In the genomic region with DNA sequence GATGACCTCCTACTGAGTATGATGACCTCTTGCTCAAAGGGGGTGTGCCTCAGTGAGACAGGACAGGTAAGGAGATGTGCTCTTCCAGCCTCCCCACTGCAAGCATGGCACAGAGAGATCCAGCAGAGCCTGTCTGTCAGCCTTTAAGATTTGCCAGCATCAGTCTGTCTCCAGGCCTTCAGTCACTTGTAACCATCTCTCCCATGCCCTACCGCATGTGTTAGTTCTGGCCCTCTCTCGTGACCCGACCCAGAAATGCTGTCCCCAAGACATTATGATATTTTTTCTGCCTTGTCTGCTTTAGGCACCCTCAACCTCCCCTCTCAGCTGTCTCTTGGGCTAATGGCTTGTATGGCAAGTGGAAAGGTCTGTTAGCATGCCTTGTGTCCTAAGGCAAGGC, we compare ENCODE assay signal across 28 mouse cellular contexts. TPM values are rescaled to one million over a fixed set of nuclear protein-coding genes. Genes with fewer than 3 reads are reported as not detected.
DNase-seq lines count a peak whose midpoint lies in the region; ATAC-seq and TF ChIP-seq lines count a peak whose summit lies in the region.
"Had no signal": no experiment of that assay in that cellular context is flagged by ENCODE, and none has a peak within 500 bp of the region (broad histone marks: within the 10 kb centered on the region; RNA-seq: fewer than 3 reads in every experiment).

No protein-coding gene starts in this region.

- H3K4me1 ChIP-seq in heart, embryonic 12.5 days (replicated peaks): no peaks in the 10 kb centered on the region
- no peaks in the 10 kb centered on the region for H3K4me1 ChIP-seq in heart, embryonic 10.5 days
- H3K4me1 ChIP-seq in cerebellum, adult 2 months (ENCODE audit: control insufficient read depth, insufficient read depth, low read length): no peaks in the 10 kb centered on the region

- intact Hi-C loops in heart, postnatal 25 days (cut with DNase I): no loop called here

- no peaks in the 10 kb centered on the region for H3K36me3 ChIP-seq in heart, embryonic 12.5 days
- no peaks in the 10 kb centered on the region for H3K36me3 ChIP-seq in heart, embryonic 10.5 days
- H3K36me3 ChIP-seq: G1E had no signal

- no peak overlapping the region for H3K4me2 ChIP-seq in heart, embryonic 12.5 days

- no peak for TF ChIP-seq POLR2A in cerebellum, adult 2 months (IDR thresholded peaks at IDR 0.05; ENCODE audit: borderline replicate concordance, insufficient read depth, low read length)

- no peak overlapping the region for H3K4me3 ChIP-seq in heart, embryonic 12.5 days
- no peak overlapping the region for H3K4me3 ChIP-seq in heart, embryonic 10.5 days
- no peak overlapping the region for H3K4me3 ChIP-seq in cerebellum, adult 2 months (replicated peaks; ENCODE audit: insufficient read depth, low read depth, low read length)

- H3K9me3 ChIP-seq in heart, embryonic 12.5 days (replicated peaks): no peaks in the 10 kb centered on the region
- no peaks in the 10 kb centered on the region for H3K9me3 ChIP-seq in heart, embryonic 10.5 days
- H3K9me3 ChIP-seq: G1E had no signal

- no peak overlapping the region for H3K27ac ChIP-seq in heart, embryonic 12.5 days (ENCODE audit: poor library complexity, severe bottlenecking)
- no peak overlapping the region for H3K27ac ChIP-seq in heart, embryonic 10.5 days
- no peak overlapping the region for H3K27ac ChIP-seq in cerebellum, adult 2 months (ENCODE audit: insufficient read depth, low read length)

- no peak overlapping the region for H3K9ac ChIP-seq in heart, embryonic 12.5 days

- 86% methylated on average over 3 of the region's 3 CpGs for WGBS in heart, embryonic 12.5 days
- 81% methylated on average over 3 of the region's 3 CpGs for WGBS in heart, embryonic 10.5 days
- 97% methylated on average over 3 of the region's 3 CpGs for WGBS in cerebellum, adult 2 months

- H3K27me3 ChIP-seq in heart, embryonic 12.5 days (replicated peaks): no peaks in the 10 kb centered on the region
- no peaks in the 10 kb centered on the region for H3K27me3 ChIP-seq in heart, embryonic 10.5 days (ENCODE audit: insufficient read depth, poor library complexity, severe bottlenecking)
- no peaks in the 10 kb centered on the region for H3K27me3 ChIP-seq in cerebellum, adult 2 months (ENCODE audit: control insufficient read depth, insufficient read depth, low read length)

- TF ChIP-seq CTCF in cerebellum, adult 2 months (IDR thresholded peaks at IDR 0.05; ENCODE audit: borderline replicate concordance, insufficient read depth, low read depth, low read length): no peak

- peak; percentile 78 for DNase-seq in heart, adult 11 months
- DNase-seq in heart, embryonic 10.5 days (ENCODE audit: low spot score): peak; percentile 57
- no peak for DNase-seq in heart, postnatal 25 days (ENCODE audit: low spot score)
- peak; percentile 31 for DNase-seq in R1 (ENCODE audit: low read depth, low spot score)
- DNase-seq in ZHBTc4 (ENCODE audit: low read depth, low spot score): peak; percentile 28
- no peak for DNase-seq in cerebellum, adult 2 months
- DNase-seq in frontal cortex, postnatal 14 days (ENCODE audit: low spot score in 2 of 2): no peak
- DNase-seq: adrenal gland, adult 2 months; adrenal gland, adult 8-10 months; adrenal gland, postnatal 10 days; adrenal gland, postnatal 14 days; adrenal gland, postnatal 25 days; adrenal gland, postnatal 36 days; B cell, adult 2 months; cerebellum, adult 11 months; cerebellum, adult 11-12 months; cerebellum, adult 18-20 months; cerebellum, adult 8-10 months had no signal

- ATAC-seq in heart, embryonic 12.5 days (ENCODE audit: insufficient number of reproducible peaks, low FRiP score): no peak
- ATAC-seq: activated CD4-positive, CD25-positive, alpha-beta regulatory T cell, adult 4 months; CD4-positive, CD25-positive, alpha-beta regulatory T cell, adult 4 months; Patski had no signal

RNA-seq across cellular contexts. Expression of a gene that starts 14.6 kb away (rescaled TPM):
- not detected in 2 replicates for polyA plus RNA-seq in heart, embryonic 12.5 days (2016; fragmentation: Nextera tagmentation; extraction: Ambion mirVana)
- not detected in 2 replicates for polyA plus RNA-seq in heart, embryonic 10.5 days (2016; fragmentation: Nextera tagmentation; extraction: Ambion mirVana)
- not detected for total RNA-seq in heart, postnatal 25 days (2021)
- polyA plus RNA-seq in cerebellum, adult 2 months (2012; rRNA removed): not detected in 2 replicates
- total RNA-seq: adrenal gland, adult 18-20 months; adrenal gland, adult 2 months; adrenal gland, adult 8-10 months; adrenal gland, postnatal 10 days; adrenal gland, postnatal 14 days; adrenal gland, postnatal 25 days; adrenal gland, postnatal 36 days; adrenal gland, postnatal 4 days; CH12.LX; MEL had no signal
- polyA plus RNA-seq: adrenal gland, adult 2 months; C2C12; CD4-positive, CD25-positive, alpha-beta regulatory T cell, adult 4 months; G1E; Patski had no signal

RNA-seq across cellular contexts. Expression of a gene that starts 30.4 kb away (rescaled TPM):
- polyA plus RNA-seq in heart, embryonic 12.5 days (2016; fragmentation: Nextera tagmentation; extraction: Ambion mirVana): 386 and 401 TPM in 2 replicates
- polyA plus RNA-seq in heart, embryonic 10.5 days (2016; fragmentation: Nextera tagmentation; extraction: Ambion mirVana): 589 and 704 TPM in 2 replicates
- total RNA-seq in heart, postnatal 25 days (2021): 100 to 1,000 TPM; 145 to 146 TPM
- 168 and 195 TPM in 2 replicates for polyA plus RNA-seq in cerebellum, adult 2 months (2012; rRNA removed)

Comparison
In these comparisons a context has a peak if more than half of its experiments do, and no peak if none do; other contexts are left out.
1. DNase-seq: peak in heart, adult 11 months (single experiment), heart, embryonic 10.5 days (single experiment), R1 (single experiment) and ZHBTc4 (single experiment); none in heart, postnatal 25 days (single experiment), cerebellum, adult 2 months (0 of 2) and frontal cortex, postnatal 14 days (0 of 2).